Mouse (Mus musculus): Measurements from ENCODE around the gene Lum.

DNA sequence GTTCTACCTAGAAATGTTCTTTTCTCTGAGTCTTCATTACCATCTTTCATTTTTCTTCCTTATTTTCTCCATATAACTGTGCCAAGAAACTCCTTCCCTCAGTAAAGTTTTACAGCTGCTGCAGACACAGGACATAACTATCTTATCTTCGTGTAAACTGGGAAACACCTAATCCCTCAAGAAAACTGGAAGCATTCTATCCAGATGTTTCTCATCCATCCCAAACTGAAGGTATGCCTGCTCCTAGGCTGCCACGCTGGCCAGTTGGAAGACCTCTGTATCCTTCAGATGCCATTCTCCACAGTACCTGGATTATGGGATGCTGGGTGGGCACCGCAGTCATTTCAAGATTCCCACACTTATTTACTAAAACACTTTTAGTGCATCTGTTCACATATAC lies 41.6 kb upstream of the Lum start:
- TF ChIP-seq CTCF (IDR thresholded peaks at IDR 0.05; ENCODE audit: low read depth) (no peak), EP300 (IDR thresholded peaks at IDR 0.05; ENCODE audit: low read depth) (no peak)
